Mouse (Mus musculus) spleen, adult 2 months (tissue): ENCODE measurements around the gene Scap. TPM values are rescaled to one million over a fixed set of nuclear protein-coding genes. Genes with fewer than 3 reads are reported as not detected.

Source experiments
- DNase-seq, 2 experiments: peaks; one replicate each; pipeline versions ENCODE4 v3.0.0 to v3.0.0-alpha.2; 2012 to 2021; ENCODE audit warnings: low spot score in 2 of 2, low read depth in 1 of 2
- H3K27ac ChIP-seq: fragments of 200-500 bp; 2 replicates; pipeline ENCODE4 v1.5.1; 2012; ENCODE audit warnings: low read length, inconsistent platforms; ENCODE audit not compliant: insufficient read depth
- H3K27me3 ChIP-seq: fragments of 200-500 bp; 2 replicates; pipeline ENCODE4 v1.6.1; 2012; ENCODE audit warnings: mild to moderate bottlenecking, moderate library complexity, low read length, inconsistent platforms; ENCODE audit not compliant: control insufficient read depth, insufficient read depth
- H3K36me3 ChIP-seq: fragments of 200-500 bp; 2 replicates; pipeline ENCODE4 v1.6.1; 2012; ENCODE audit warnings: mild to moderate bottlenecking, low read length, inconsistent platforms; ENCODE audit not compliant: control insufficient read depth, insufficient read depth
- H3K4me1 ChIP-seq: fragments of 200-500 bp; 2 replicates; pipeline ENCODE4 v1.6.1; 2011; ENCODE audit warnings: inconsistent platforms; ENCODE audit not compliant: control insufficient read depth, insufficient read depth, insufficient read length
- H3K4me3 ChIP-seq: fragments of 200-500 bp; 2 replicates; pipeline ENCODE4 v1.5.1; 2011; ENCODE audit warnings: mild to moderate bottlenecking, inconsistent platforms; ENCODE audit not compliant: insufficient read depth, insufficient read length; ENCODE audit errors: extremely low read depth
- CTCF ChIP-seq: fragments of 200-500 bp; IDR thresholded peaks from 2 replicates; pipeline ENCODE4 v1.5.1; 2011; ENCODE audit warnings: mild to moderate bottlenecking, inconsistent platforms; ENCODE audit not compliant: insufficient read depth, insufficient read length, insufficient replicate concordance; ENCODE audit errors: extremely low read depth
- POLR2A ChIP-seq: fragments of 200-500 bp; IDR thresholded peaks from 2 replicates; pipeline ENCODE4 v1.6.1; 2011; ENCODE audit warnings: low read depth, low read length, inconsistent platforms
- WGBS: fragments of 180-500 bp; shearing (Covaris S2); methylation state at CpG from one replicate; pipeline ENCODE4 v1.1.7; 2018; 5-methylcytosine and 5-hydroxymethylcytosine counted together
- polyA plus RNA-seq: library from polyadenylated mRNA; depleted of rRNA; stranded (reverse); fragments of >200 nt; gene quantifications from 2 replicates; pipeline ENCODE4 v1.2.3, GENCODE M21; 2012; rRNA removed

Gene Scap
- polyA plus RNA-seq, 1 experiment: 40.4 TPM

- TF ChIP-seq POLR2A: no peak
- TF ChIP-seq CTCF: no peak
- no peak overlapping the region for H3K4me3 ChIP-seq
- peaks cover 3% of the 10 kb centered on the region; the same call in 1 of the 2 replicates for H3K4me1 ChIP-seq
- WGBS: 91% methylated on average over 7 of the region's 7 CpGs
- no peaks in the 10 kb centered on the region for H3K27me3 ChIP-seq
- no peak overlapping the region for H3K27ac ChIP-seq
- H3K36me3 ChIP-seq: no peaks in the 10 kb centered on the region
- no peak for DNase-seq
Observed at GRCm38 (mm10) chr9:110412926-110413325, 79.8 kb downstream of the Scap start.

- no peaks in the 10 kb centered on the region for H3K27me3 ChIP-seq
- peak; percentile 19; the same call in 1 of the 2 replicates for TF ChIP-seq CTCF
- no peak for TF ChIP-seq POLR2A
Observed at GRCm38 (mm10) chr9:110413785-110414184, 80.7 kb downstream of the Scap start.

GRCm38 (mm10) chr9:110419511-110420112, 86.5 kb downstream of the Scap start, which contains the start of gene Ngp:
Gene Ngp, plus strand, starts transcription at chr9:110419747.
- Histone ChIP-seq H3K4me1 (no peaks in the 10 kb centered on the region), H3K27ac (no peak within 1 kb of the TSS), H3K36me3 (no peaks in the 10 kb centered on the region), H3K4me3 (no peak within 1 kb of the TSS), H3K27me3 (no peaks in the 10 kb centered on the region)
- DNase-seq: no peak
- 89% methylated on average over 12 of the region's 12 CpGs for WGBS
- no peak for TF ChIP-seq CTCF
- no peak for TF ChIP-seq POLR2A

More at GRCm38 (mm10) chr9:110413785-110414184, 80.7 kb downstream of the Scap start:
- no peak overlapping the region for H3K4me3 ChIP-seq
- H3K36me3 ChIP-seq: no peaks in the 10 kb centered on the region
- no peaks in the 10 kb centered on the region for H3K4me1 ChIP-seq
- 59% methylated on average over 9 of the region's 9 CpGs for WGBS
- DNase-seq: no peak
- H3K27ac ChIP-seq: no peak overlapping the region

GRCm38 (mm10) chr9:110431241-110431640, 98.2 kb downstream of the Scap start:
- H3K27me3 ChIP-seq: no peaks in the 10 kb centered on the region
- WGBS: 90% methylated on average over 8 of the region's 8 CpGs
- H3K4me3 ChIP-seq: no peak overlapping the region
- DNase-seq: no peak
- H3K36me3 ChIP-seq: peaks cover 40% of the 10 kb centered on the region
- no peak overlapping the region for H3K27ac ChIP-seq
- TF ChIP-seq CTCF: no peak
- TF ChIP-seq POLR2A: no peak
- no peaks in the 10 kb centered on the region for H3K4me1 ChIP-seq

GRCm38 (mm10) chr9:110433045-110433444, 100.0 kb downstream of the Scap start:
- 93% methylated on average over 2 of the region's 2 CpGs for WGBS

More at GRCm38 (mm10) chr9:110433045-110433444, 100.0 kb downstream of the Scap start:
- Histone ChIP-seq H3K36me3 (peaks cover 42% of the 10 kb centered on the region), H3K27ac (no peak overlapping the region), H3K27me3 (no peaks in the 10 kb centered on the region), H3K4me1 (no peaks in the 10 kb centered on the region), H3K4me3 (no peak overlapping the region)
- no peak for DNase-seq
- TF ChIP-seq POLR2A (no peak), CTCF (no peak)

Other genes with a start within 250 kb of the Scap start
- 10.6 and 15.2 TPM in 2 replicates for gene Smarcc1, start 215.6 kb upstream of the Scap start, polyA plus RNA-seq
- 66.2 and 68.2 TPM in 2 replicates for gene Dhx30, start 215.5 kb upstream of the Scap start, polyA plus RNA-seq
- gene Cspg5, start 89.5 kb upstream of the Scap start, polyA plus RNA-seq: 0.15 and 0.27 TPM in 2 replicates
- gene Elp6, start 28.1 kb upstream of the Scap start, polyA plus RNA-seq: 8.0 and 9.4 TPM in 2 replicates
- gene Ptpn23, start 74.9 kb downstream of the Scap start, polyA plus RNA-seq: 35.8 and 35.9 TPM in 2 replicates
- 54.9 and 71.8 TPM in 2 replicates for gene Ngp, start 86.5 kb downstream of the Scap start, polyA plus RNA-seq
- 22.5 and 23.1 TPM in 2 replicates for gene Klhl18, start 143.4 kb downstream of the Scap start, polyA plus RNA-seq
- 1.3 and 2.1 TPM in 2 replicates for gene Kif9, start 143.7 kb downstream of the Scap start, polyA plus RNA-seq
- gene Setd2, start 199.3 kb downstream of the Scap start, polyA plus RNA-seq: 49.4 and 51.8 TPM in 2 replicates